Mouse (Mus musculus) heart, postnatal 0 days (tissue): Measurements from ENCODE around the gene Duox1. TPM values are rescaled to one million over a fixed set of nuclear protein-coding genes. Genes with fewer than 3 reads are reported as not detected.

Experiments used
- ATAC-seq: fragments of 200-750 bp; cut with Nextera tagmentation; 2 replicates; pipeline ENCODE4 v1.8.0; 2017; ENCODE audit warnings: low read depth, moderate number of reproducible peaks, moderate library complexity; ENCODE audit not compliant: insufficient read depth
- DNase-seq: peaks from one replicate; pipeline ENCODE4 v3.0.0-alpha.2; 2016; ENCODE audit warnings: low spot score
- H3K27ac ChIP-seq: fragments of 300-500 bp; sonication (generic); 2 replicates; pipeline ENCODE4 v1.5.1; 2014; ENCODE audit warnings: low read depth, mild to moderate bottlenecking
- H3K27me3 ChIP-seq: fragments of 300-500 bp; sonication (generic); 2 replicates; pipeline ENCODE4 v1.6.1; 2014; ENCODE audit warnings: low read length, mixed read lengths; ENCODE audit not compliant: control insufficient read depth, insufficient read depth
- H3K36me3 ChIP-seq: fragments of 300-500 bp; sonication (generic); replicated peaks from 2 replicates; pipeline ENCODE4 v1.6.1; 2014; ENCODE audit warnings: low read length, mixed read lengths; ENCODE audit not compliant: control insufficient read depth, insufficient read depth
- H3K4me1 ChIP-seq: fragments of 300-500 bp; sonication (generic); 2 replicates; pipeline ENCODE4 v1.6.1; 2014; ENCODE audit warnings: antibody characterized with exemption; ENCODE audit not compliant: control insufficient read depth, insufficient read depth
- H3K4me2 ChIP-seq: fragments of 300-500 bp; sonication (generic); 2 replicates; pipeline ENCODE4 v1.6.1; 2014; ENCODE audit warnings: low read depth, mild to moderate bottlenecking, low read length, moderate library complexity
- H3K4me3 ChIP-seq: fragments of 300-500 bp; sonication (generic); 2 replicates; pipeline ENCODE4 v1.5.1; 2014; ENCODE audit warnings: low read depth, low read length
- H3K9ac ChIP-seq: fragments of 300-500 bp; sonication (generic); replicated peaks from 2 replicates; pipeline ENCODE4 v1.6.1; 2014; ENCODE audit warnings: low read depth, low read length, mixed read lengths
- H3K9me3 ChIP-seq: fragments of 300-500 bp; sonication (generic); replicated peaks from 2 replicates; pipeline ENCODE4 v1.6.1; 2016; ENCODE audit warnings: low read length; ENCODE audit not compliant: control insufficient read depth
- CTCF ChIP-seq: IDR thresholded peaks from 2 replicates; pipeline ENCODE4 v1.5.1; 2016; ENCODE audit warnings: antibody characterized with exemption, control low read depth, low read depth
- EP300 ChIP-seq: IDR thresholded peaks from 2 replicates; pipeline ENCODE4 v1.6.1; 2016; ENCODE audit warnings: antibody characterized with exemption, low read depth
- WGBS: fragments of 180-500 bp; shearing (Covaris S2); extraction: QIAGEN DNeasy Blood & Tissue Kit; methylation state at CpG from one replicate; pipeline ENCODE4 v1.1.7; 2014; 5-methylcytosine and 5-hydroxymethylcytosine counted together
- polyA plus RNA-seq: library from polyadenylated mRNA; unstranded; fragments of >200 nt; fragmentation: Nextera tagmentation; extraction: Ambion mirVana; gene quantifications from 2 replicates; pipeline ENCODE4 v1.2.1, GENCODE M21; 2015
- total RNA-seq: library from RNA; depleted of rRNA; stranded (reverse); fragments of >200 nt; gene quantifications from 2 replicates; pipeline ENCODE4 v1.2.3, GENCODE M21; 2014; ENCODE audit warnings: low replicate concordance

The Duox1 gene
- total and polyA plus RNA-seq, 2 experiments from 2014 or later, result not detected

- Histone ChIP-seq H3K27ac (no peak overlapping the region), H3K4me2 (peak overlapping the region; percentile 60; the same call in 1 of the 2 replicates), H3K4me1 (peaks cover 23% of the 10 kb centered on the region), H3K9me3 (no peaks in the 10 kb centered on the region), H3K36me3 (no peaks in the 10 kb centered on the region), H3K9ac (no peak overlapping the region), H3K4me3 (peak overlapping the region; percentile 42), H3K27me3 (peaks cover 90% of the 10 kb centered on the region)
- WGBS, result 8% methylated on average over 14 of the region's 14 CpGs
- ATAC-seq (no peak), DNase-seq (no peak)
- no peak for TF ChIP-seq EP300
- TF ChIP-seq CTCF, result no peak
These were observed 14.8 kb upstream of the Duox1 start for GRCm38 (mm10) chr2:122300656-122301020.

- H3K4me1 ChIP-seq, result peaks cover 23% of the 10 kb centered on the region
- WGBS, result 2% methylated on average over 48 of the region's 48 CpGs
- peaks cover 94% of the 10 kb centered on the region for H3K27me3 ChIP-seq
- TF ChIP-seq CTCF (no peak), EP300 (no peak)
- DNase-seq (peak; percentile 36), ATAC-seq (peak; percentile 53)
- H3K4me3 ChIP-seq, result peak overlapping the region; percentile 42
- no peak overlapping the region for H3K27ac ChIP-seq
- no peak overlapping the region for H3K9ac ChIP-seq
- peak overlapping the region; percentile 60 for H3K4me2 ChIP-seq
- H3K9me3 ChIP-seq, result no peaks in the 10 kb centered on the region
- no peaks in the 10 kb centered on the region for H3K36me3 ChIP-seq
These were observed 14.2 kb upstream of the Duox1 start for GRCm38 (mm10) chr2:122301081-122301920.

DNA sequence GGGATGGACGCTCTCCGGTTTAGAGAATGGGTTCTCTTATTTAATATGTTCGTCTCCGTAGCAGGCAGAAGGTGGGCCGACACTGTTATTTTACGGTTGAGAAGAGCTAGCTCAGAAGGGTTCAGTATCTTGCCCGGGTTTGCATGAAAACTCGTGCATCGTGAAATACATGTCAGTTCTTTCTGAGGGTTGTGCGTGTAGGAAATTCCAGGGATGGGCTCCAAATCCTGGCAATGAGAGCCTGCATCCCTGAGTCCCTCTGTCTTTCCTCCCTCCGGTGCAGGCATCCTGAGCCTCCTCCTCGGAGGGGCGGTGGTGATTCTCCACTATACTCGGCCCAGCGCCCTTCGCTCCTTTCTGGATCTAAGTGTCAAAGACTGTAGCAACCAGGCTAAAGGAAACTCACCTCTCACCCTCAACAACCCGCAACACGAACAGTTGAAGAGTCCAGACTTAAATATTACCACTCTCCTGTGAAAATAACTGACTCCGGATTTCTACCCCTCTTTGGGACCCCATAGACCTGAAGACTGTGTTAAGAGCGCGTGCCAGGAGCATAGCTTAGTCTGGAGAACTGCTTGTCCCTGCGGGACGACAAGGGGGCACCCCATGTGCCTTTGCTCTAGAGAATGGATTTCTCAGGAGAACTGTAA, 13.4 kb upstream of the Duox1 start:
- peak overlapping the region; percentile 60 for H3K4me2 ChIP-seq
- H3K27me3 ChIP-seq, result peaks cover 95% of the 10 kb centered on the region
- 13% methylated on average over 23 of the region's 23 CpGs for WGBS
- no peaks in the 10 kb centered on the region for H3K9me3 ChIP-seq
- peak overlapping the region; percentile 42 for H3K4me3 ChIP-seq
- TF ChIP-seq CTCF, result no peak
- no peak for TF ChIP-seq EP300
- H3K36me3 ChIP-seq, result no peaks in the 10 kb centered on the region
- ATAC-seq (no peak), DNase-seq (no peak)
- no peak overlapping the region for H3K9ac ChIP-seq
- H3K4me1 ChIP-seq, result peaks cover 23% of the 10 kb centered on the region
- H3K27ac ChIP-seq, result no peak overlapping the region

GRCm38 (mm10) chr2:122302574-122303241, 12.8 kb upstream of the Duox1 start:
- H3K9me3 ChIP-seq, result no peaks in the 10 kb centered on the region
- 10% methylated on average over 9 of the region's 9 CpGs for WGBS
- peaks cover 23% of the 10 kb centered on the region for H3K4me1 ChIP-seq
- ATAC-seq (no peak), DNase-seq (peak; percentile 50)
- no peak overlapping the region for H3K9ac ChIP-seq
- no peak overlapping the region for H3K4me2 ChIP-seq
- peaks cover 95% of the 10 kb centered on the region for H3K27me3 ChIP-seq
- H3K27ac ChIP-seq, result no peak overlapping the region
- no peak overlapping the region for H3K4me3 ChIP-seq
- TF ChIP-seq EP300 (no peak), CTCF (peak; percentile 74)
- H3K36me3 ChIP-seq, result no peaks in the 10 kb centered on the region

DNA sequence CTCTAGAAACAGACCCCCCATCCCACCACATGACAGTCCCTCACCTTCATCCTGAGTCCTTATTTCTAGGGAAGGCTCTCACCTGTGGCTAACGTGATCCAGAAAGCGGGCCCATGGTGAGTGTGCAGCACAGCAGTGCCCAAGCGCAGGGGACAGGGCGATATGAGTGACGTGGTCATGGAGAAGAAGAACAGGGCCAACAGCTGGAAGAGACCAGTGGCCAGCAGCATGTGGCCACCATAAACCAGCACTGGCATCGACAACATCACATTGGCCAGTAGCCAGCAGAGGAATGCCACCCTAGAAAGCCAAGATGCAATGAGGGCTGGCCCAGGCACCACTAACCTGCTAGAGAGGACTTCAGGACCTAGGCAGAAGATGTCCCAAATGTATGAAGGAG, 10.9 kb upstream of the Duox1 start:
- peaks cover 88% of the 10 kb centered on the region for H3K27me3 ChIP-seq
- ATAC-seq (no peak), DNase-seq (no peak)
- TF ChIP-seq CTCF (no peak), EP300 (no peak)
- H3K9ac ChIP-seq, result no peak overlapping the region
- 87% methylated on average over 6 of the region's 6 CpGs for WGBS
- no peak overlapping the region for H3K4me3 ChIP-seq
- peaks cover 14% of the 10 kb centered on the region for H3K4me1 ChIP-seq
- no peak overlapping the region for H3K27ac ChIP-seq
- no peaks in the 10 kb centered on the region for H3K9me3 ChIP-seq
- no peak overlapping the region for H3K4me2 ChIP-seq
- no peaks in the 10 kb centered on the region for H3K36me3 ChIP-seq
